Mouse (Mus musculus): ENCODE data around the gene Acap3. TPM values are rescaled to one million over a fixed set of nuclear protein-coding genes. Genes with fewer than 3 reads are reported as not detected.

The Acap3 gene
- polyA plus RNA-seq, 1 experiment from 2014 or later = 29.0 TPM

DNA sequence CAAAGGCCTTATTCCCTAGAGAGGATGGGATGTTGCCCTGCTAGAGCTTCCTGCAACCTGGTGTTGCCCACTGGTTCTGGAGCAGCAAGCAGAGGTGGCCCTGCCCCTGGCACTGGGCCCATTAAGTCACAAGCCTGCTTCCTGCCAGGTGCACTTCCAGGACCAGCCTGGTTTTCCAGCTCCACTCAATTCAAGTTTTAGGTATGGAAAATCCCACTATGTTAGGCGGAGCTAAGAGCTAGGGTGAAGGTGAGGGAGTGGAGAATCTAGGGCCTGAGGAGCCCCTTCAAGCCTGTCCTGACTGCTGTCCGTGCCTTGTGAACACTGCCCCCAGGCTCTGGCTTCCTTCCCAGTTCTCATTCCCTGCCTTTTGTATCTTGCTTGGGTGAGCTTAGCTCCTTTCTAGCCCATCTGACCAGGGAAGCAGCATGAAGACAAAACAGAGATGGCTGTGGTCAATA is 39.6 kb upstream of the Acap3 start:
- WGBS = 89% methylated on average over 2 of the region's 2 CpGs
- ATAC-seq (ENCODE audit: low FRiP score) = no peak
- peaks cover 5% of the 10 kb centered on the region; the same call in 1 of the 2 replicates for H3K36me3 ChIP-seq (ENCODE audit: control insufficient read depth, insufficient read depth, low read length)

DNA sequence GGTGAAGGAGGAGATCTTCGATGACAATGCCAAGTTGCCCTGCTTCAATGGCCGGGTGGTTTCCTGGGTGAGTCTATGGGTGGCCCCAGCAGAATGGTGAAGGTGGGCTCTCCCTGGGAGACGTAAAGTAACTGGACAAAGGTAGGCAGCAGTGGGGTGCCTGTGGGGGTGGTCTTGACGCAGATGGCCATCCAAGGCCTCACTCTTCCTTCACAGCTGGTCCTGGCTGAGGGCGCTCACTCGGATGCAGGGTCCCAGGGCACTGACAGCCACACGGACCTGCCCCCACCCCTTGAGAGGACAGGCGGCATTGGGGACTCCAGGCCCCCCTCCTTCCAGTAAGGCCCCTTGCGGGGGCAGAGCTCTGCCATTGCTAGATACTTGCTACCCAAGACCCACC is 38.2 kb upstream of the Acap3 start:
- Histone ChIP-seq H3K4me2 (replicated peaks; ENCODE audit: low read depth, low read length) (no peak overlapping the region), H3K27me3 (ENCODE audit: control insufficient read depth, insufficient read depth, low read length) (no peaks in the 10 kb centered on the region), H3K9ac (ENCODE audit: low read depth, low read length) (no peak overlapping the region), H3K4me3 (ENCODE audit: low read depth, low read length) (no peak overlapping the region), H3K27ac (ENCODE audit: low read depth, low read length) (no peak overlapping the region), H3K36me3 (ENCODE audit: control insufficient read depth, insufficient read depth, low read length) (peaks cover 9% of the 10 kb centered on the region; the same call in 1 of the 2 replicates), H3K9me3 (ENCODE audit: control insufficient read depth, low read length) (no peaks in the 10 kb centered on the region), H3K4me1 (replicated peaks; ENCODE audit: control insufficient read depth, insufficient read depth, low read length) (peaks cover 6% of the 10 kb centered on the region)
- ATAC-seq (ENCODE audit: low FRiP score) (no peak), DNase-seq (ENCODE audit: low spot score) (no peak)
- 94% methylated on average over 9 of the region's 9 CpGs for WGBS

More for the DNA sequence above, 39.6 kb upstream of the Acap3 start:
- Histone ChIP-seq H3K4me3 (ENCODE audit: low read depth, low read length) (no peak overlapping the region), H3K27me3 (ENCODE audit: control insufficient read depth, insufficient read depth, low read length) (no peaks in the 10 kb centered on the region), H3K9me3 (ENCODE audit: control insufficient read depth, low read length) (no peaks in the 10 kb centered on the region), H3K4me1 (replicated peaks; ENCODE audit: control insufficient read depth, insufficient read depth, low read length) (peaks cover 7% of the 10 kb centered on the region), H3K9ac (ENCODE audit: low read depth, low read length) (no peak overlapping the region), H3K27ac (ENCODE audit: low read depth, low read length) (no peak overlapping the region), H3K4me2 (replicated peaks; ENCODE audit: low read depth, low read length) (no peak overlapping the region)
- no peak for DNase-seq (ENCODE audit: low spot score)

DNA sequence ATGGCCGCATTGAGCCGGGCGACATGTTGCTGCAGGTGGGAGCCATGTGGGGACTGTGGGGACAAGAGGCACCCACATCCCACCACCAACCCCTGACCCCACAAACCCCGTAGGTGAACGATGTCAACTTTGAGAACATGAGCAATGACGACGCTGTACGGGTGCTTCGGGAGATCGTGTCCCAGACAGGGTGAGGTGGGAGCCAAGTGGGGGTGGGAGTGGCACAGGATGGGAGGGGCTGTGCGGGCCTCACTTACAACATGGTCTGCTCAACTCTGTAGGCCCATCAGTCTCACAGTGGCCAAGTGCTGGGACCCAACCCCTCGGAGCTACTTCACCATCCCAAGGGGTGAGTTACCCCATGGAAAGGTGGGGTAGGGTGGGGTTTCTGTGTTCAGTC is 36.6 kb upstream of the Acap3 start:
- H3K4me1 ChIP-seq (replicated peaks; ENCODE audit: control insufficient read depth, insufficient read depth, low read length) = no peaks in the 10 kb centered on the region
- 94% methylated on average over 12 of the region's 12 CpGs for WGBS
- no peak overlapping the region for H3K9ac ChIP-seq (ENCODE audit: low read depth, low read length)
- H3K4me2 ChIP-seq (replicated peaks; ENCODE audit: low read depth, low read length) = no peak overlapping the region
- H3K36me3 ChIP-seq (ENCODE audit: control insufficient read depth, insufficient read depth, low read length) = peaks cover 9% of the 10 kb centered on the region; the same call in 1 of the 2 replicates
- H3K4me3 ChIP-seq (ENCODE audit: low read depth, low read length) = no peak overlapping the region
- H3K9me3 ChIP-seq (ENCODE audit: control insufficient read depth, low read length) = no peaks in the 10 kb centered on the region
- no peaks in the 10 kb centered on the region for H3K27me3 ChIP-seq (ENCODE audit: control insufficient read depth, insufficient read depth, low read length)
- no peak overlapping the region for H3K27ac ChIP-seq (ENCODE audit: low read depth, low read length)
- DNase-seq (ENCODE audit: low spot score) = no peak
- ATAC-seq (ENCODE audit: low FRiP score) = no peak

DNA sequence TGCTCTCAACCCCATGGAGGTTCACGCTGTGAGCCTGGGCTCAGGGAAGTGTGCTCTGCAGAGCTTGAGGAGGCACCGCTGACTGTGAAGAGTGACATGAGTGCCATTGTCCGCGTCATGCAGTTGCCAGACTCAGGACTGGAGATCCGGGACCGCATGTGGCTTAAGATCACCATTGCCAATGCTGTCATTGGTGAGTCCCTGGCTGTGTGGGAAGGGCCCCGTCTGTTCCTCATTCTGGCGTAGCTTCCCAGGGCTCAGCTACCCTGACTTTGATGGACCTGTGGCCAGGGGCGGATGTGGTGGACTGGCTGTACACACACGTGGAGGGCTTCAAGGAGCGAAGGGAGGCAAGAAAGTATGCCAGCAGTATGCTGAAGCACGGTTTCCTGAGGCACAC is 35.6 kb upstream of the Acap3 start:
- Histone ChIP-seq H3K36me3 (ENCODE audit: control insufficient read depth, insufficient read depth, low read length) (peaks cover 9% of the 10 kb centered on the region; the same call in 1 of the 2 replicates), H3K9ac (ENCODE audit: low read depth, low read length) (no peak overlapping the region), H3K9me3 (ENCODE audit: control insufficient read depth, low read length) (no peaks in the 10 kb centered on the region), H3K4me2 (replicated peaks; ENCODE audit: low read depth, low read length) (no peak overlapping the region), H3K27ac (ENCODE audit: low read depth, low read length) (no peak overlapping the region), H3K4me3 (ENCODE audit: low read depth, low read length) (no peak overlapping the region), H3K4me1 (replicated peaks; ENCODE audit: control insufficient read depth, insufficient read depth, low read length) (no peaks in the 10 kb centered on the region), H3K27me3 (ENCODE audit: control insufficient read depth, insufficient read depth, low read length) (no peaks in the 10 kb centered on the region)
- no peak for ATAC-seq (ENCODE audit: low FRiP score)
- DNase-seq (ENCODE audit: low spot score) = no peak
- WGBS = 91% methylated on average over 12 of the region's 12 CpGs

DNA sequence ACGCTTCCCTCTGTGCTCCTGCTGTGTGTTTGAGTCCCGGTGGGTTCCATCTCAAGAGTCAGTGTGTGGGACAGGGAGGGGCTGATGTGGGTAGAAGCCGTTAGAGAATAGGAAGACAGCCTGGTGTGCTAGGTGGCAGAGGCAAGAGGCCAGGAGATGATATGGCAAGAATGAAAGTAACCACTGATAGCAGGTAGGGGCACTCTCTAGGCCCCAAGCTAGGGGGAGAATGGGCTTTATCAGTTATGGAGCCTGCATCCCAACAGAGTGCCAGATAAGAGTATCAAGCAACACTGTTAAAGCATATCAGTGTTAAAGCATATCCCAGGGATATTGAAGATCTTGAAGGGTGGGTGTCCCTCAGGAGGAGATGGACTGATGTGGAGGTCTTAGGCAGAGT is 34.7 kb upstream of the Acap3 start:
- no peak overlapping the region for H3K4me3 ChIP-seq (ENCODE audit: low read depth, low read length)
- H3K9me3 ChIP-seq (ENCODE audit: control insufficient read depth, low read length) = no peaks in the 10 kb centered on the region
- ATAC-seq (ENCODE audit: low FRiP score) (no peak), DNase-seq (ENCODE audit: low spot score) (no peak)
- 86% methylated on average over 3 of the region's 3 CpGs for WGBS
- peaks cover 9% of the 10 kb centered on the region; the same call in 1 of the 2 replicates for H3K36me3 ChIP-seq (ENCODE audit: control insufficient read depth, insufficient read depth, low read length)
- no peak overlapping the region for H3K4me2 ChIP-seq (replicated peaks; ENCODE audit: low read depth, low read length)
- H3K4me1 ChIP-seq (replicated peaks; ENCODE audit: control insufficient read depth, insufficient read depth, low read length) = no peaks in the 10 kb centered on the region
- no peaks in the 10 kb centered on the region for H3K27me3 ChIP-seq (ENCODE audit: control insufficient read depth, insufficient read depth, low read length)
- H3K27ac ChIP-seq (ENCODE audit: low read depth, low read length) = no peak overlapping the region
- no peak overlapping the region for H3K9ac ChIP-seq (ENCODE audit: low read depth, low read length)

DNA sequence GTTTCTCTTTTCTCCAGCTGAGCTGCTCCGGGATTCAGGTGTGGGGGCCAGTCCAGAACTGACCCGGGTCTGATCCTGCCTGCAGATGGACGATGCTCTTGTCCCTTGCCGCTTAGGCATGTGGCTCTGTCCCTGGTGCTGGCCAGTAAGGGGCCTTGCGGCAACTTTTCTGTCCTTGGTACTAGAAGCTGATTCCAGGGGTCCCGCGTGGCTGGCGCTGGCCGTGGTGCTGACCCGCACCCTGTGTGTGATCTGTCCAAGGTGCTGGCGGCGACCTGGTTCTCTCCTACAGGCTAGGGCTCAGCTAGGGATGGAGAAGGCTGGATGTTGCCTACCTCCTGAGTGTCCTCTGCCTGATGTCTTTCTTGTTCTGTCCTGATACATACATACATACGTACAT is 32.3 kb upstream of the Acap3 start:
- H3K36me3 ChIP-seq (ENCODE audit: control insufficient read depth, insufficient read depth, low read length) = peaks cover 9% of the 10 kb centered on the region; the same call in 1 of the 2 replicates

DNA sequence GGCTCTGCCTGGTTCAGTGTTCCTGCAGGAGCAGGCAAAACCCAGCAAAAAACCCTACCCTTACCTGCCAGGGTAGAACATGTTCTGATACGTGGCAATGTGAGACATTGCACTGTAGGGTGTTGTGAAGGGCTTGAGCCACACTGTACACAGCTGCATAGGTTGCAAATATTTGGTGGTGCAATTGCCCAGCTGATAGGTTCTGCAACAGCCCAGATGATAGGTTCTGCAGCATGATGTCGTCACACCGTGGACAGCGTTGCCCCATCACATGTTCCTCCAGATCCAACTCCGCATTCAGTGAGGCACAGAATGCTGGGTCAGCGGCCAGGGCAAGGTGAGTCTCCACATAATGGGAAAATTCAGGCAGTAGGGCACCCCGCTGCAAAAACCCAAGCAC is 29.8 kb upstream of the Acap3 start:
- H3K27me3 ChIP-seq (ENCODE audit: control insufficient read depth, insufficient read depth, low read length) = no peaks in the 10 kb centered on the region
- ATAC-seq (ENCODE audit: low FRiP score) (no peak), DNase-seq (ENCODE audit: low spot score) (no peak)
- H3K4me3 ChIP-seq (ENCODE audit: low read depth, low read length) = no peak overlapping the region
- H3K4me2 ChIP-seq (replicated peaks; ENCODE audit: low read depth, low read length) = no peak overlapping the region
- no peak overlapping the region for H3K9ac ChIP-seq (ENCODE audit: low read depth, low read length)
- no peak overlapping the region for H3K27ac ChIP-seq (ENCODE audit: low read depth, low read length)
- H3K9me3 ChIP-seq (ENCODE audit: control insufficient read depth, low read length) = no peaks in the 10 kb centered on the region
- H3K36me3 ChIP-seq (ENCODE audit: control insufficient read depth, insufficient read depth, low read length) = 0 out of 2 replicates have a peak, but pooled peaks cover 4% of the 10 kb centered on the region
- no peaks in the 10 kb centered on the region for H3K4me1 ChIP-seq (replicated peaks; ENCODE audit: control insufficient read depth, insufficient read depth, low read length)
- 92% methylated on average over 7 of the region's 7 CpGs for WGBS

More for the DNA sequence above, 32.3 kb upstream of the Acap3 start:
- WGBS = 34% methylated on average over 13 of the region's 13 CpGs
- Histone ChIP-seq H3K9me3 (ENCODE audit: control insufficient read depth, low read length) (no peaks in the 10 kb centered on the region), H3K4me1 (replicated peaks; ENCODE audit: control insufficient read depth, insufficient read depth, low read length) (no peaks in the 10 kb centered on the region), H3K27ac (ENCODE audit: low read depth, low read length) (no peak overlapping the region), H3K4me3 (ENCODE audit: low read depth, low read length) (no peak overlapping the region), H3K4me2 (replicated peaks; ENCODE audit: low read depth, low read length) (no peak overlapping the region), H3K27me3 (ENCODE audit: control insufficient read depth, insufficient read depth, low read length) (no peaks in the 10 kb centered on the region), H3K9ac (ENCODE audit: low read depth, low read length) (no peak overlapping the region)
- ATAC-seq (ENCODE audit: low FRiP score) (0 out of 2 replicates have a peak, but pooled peaks have one; percentile 4), DNase-seq (ENCODE audit: low spot score) (peak; percentile 70)

DNA sequence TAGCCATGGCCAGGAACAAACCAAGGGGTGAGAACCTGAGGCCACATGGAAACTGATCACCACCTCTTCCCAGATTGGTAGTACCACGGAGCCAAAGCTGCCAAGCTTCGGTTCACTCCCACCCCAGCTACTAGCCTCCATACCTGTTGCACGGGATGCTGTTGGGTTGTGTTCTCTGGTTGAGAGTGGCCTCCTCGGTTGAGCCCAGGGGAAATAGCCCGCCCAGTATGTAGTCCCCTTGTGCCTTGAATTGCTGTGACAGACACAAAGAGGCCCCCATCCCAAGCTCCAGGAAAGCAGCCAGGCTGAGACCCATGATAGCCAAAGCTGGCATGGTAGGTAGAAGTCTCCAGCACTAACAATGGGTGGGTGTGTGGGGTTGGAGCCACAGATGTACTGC is 28.6 kb upstream of the Acap3 start, which contains the start of gene Tas1r3:
Gene Tas1r3, minus strand, starts transcription at position 362 of the 400 bp plus-strand sequence.
- no peaks in the 10 kb centered on the region for H3K27me3 ChIP-seq (ENCODE audit: control insufficient read depth, insufficient read depth, low read length)
- no peak for ATAC-seq (ENCODE audit: low FRiP score)
- no peak for DNase-seq (ENCODE audit: low spot score)
- H3K27ac ChIP-seq (ENCODE audit: low read depth, low read length) = no peak within 1 kb of the TSS
- no peak within 1 kb of the TSS for H3K9ac ChIP-seq (ENCODE audit: low read depth, low read length)
- no peak within 1 kb of the TSS for H3K4me2 ChIP-seq (replicated peaks; ENCODE audit: low read depth, low read length)
- no peak within 1 kb of the TSS for H3K4me3 ChIP-seq (ENCODE audit: low read depth, low read length)
- 0 out of 2 replicates have a peak, but pooled peaks cover under 1% of the 10 kb centered on the region for H3K36me3 ChIP-seq (ENCODE audit: control insufficient read depth, insufficient read depth, low read length)
- no peaks in the 10 kb centered on the region for H3K9me3 ChIP-seq (ENCODE audit: control insufficient read depth, low read length)
- H3K4me1 ChIP-seq (replicated peaks; ENCODE audit: control insufficient read depth, insufficient read depth, low read length) = no peaks in the 10 kb centered on the region
- WGBS = 81% methylated on average over 5 of the region's 5 CpGs

DNA sequence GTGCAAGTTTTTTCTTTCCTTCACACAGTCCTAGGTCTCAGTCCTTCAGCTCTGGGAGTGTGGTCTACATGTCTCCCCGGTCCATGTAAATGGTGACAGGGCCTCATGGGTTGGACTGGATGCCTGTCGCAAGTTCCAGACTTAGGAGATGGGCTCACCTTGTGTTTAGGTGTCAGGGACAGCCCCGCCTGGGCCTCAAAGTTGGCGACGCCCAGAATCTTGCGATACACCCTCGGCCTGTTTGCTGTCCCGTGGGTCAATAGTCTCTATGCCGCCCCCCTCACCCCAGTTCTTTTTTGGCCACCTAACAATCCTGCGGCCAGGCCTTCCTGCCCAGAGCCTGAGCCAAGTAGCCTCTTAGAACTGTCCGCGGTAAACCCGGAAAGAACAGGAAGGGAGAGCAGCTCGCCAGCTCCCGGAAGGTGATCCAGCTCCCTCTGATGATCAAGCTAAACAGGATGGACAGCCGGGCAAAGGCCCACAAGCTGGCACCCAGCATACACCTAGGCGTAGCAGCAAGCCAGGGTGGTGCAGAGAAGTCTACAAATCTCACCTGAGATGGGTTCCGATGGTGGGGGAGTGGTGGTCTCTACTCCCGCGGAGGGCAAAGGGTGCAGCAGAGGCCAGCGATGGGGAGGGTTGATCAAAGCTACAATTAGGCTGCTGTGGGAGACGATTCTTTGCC is 22.9 kb upstream of the Acap3 start:
- no peak overlapping the region for H3K27ac ChIP-seq (ENCODE audit: low read depth, low read length)
- H3K4me1 ChIP-seq (replicated peaks; ENCODE audit: control insufficient read depth, insufficient read depth, low read length) = 0 out of 2 replicates have a peak, but pooled peaks cover 3% of the 10 kb centered on the region
- DNase-seq (ENCODE audit: low spot score) = no peak
- H3K27me3 ChIP-seq (ENCODE audit: control insufficient read depth, insufficient read depth, low read length) = no peaks in the 10 kb centered on the region
- peak overlapping the region; percentile 85 for H3K4me3 ChIP-seq (ENCODE audit: low read depth, low read length)
- peak overlapping the region; percentile 81 for H3K9ac ChIP-seq (ENCODE audit: low read depth, low read length)
- WGBS = 13% methylated on average over 22 of the region's 22 CpGs
- peaks cover 5% of the 10 kb centered on the region; the same call in 1 of the 2 replicates for H3K36me3 ChIP-seq (ENCODE audit: control insufficient read depth, insufficient read depth, low read length)
- no peaks in the 10 kb centered on the region for H3K9me3 ChIP-seq (ENCODE audit: control insufficient read depth, low read length)
- peak overlapping the region; percentile 91 for H3K4me2 ChIP-seq (replicated peaks; ENCODE audit: low read depth, low read length)
- no peak for ATAC-seq (ENCODE audit: low FRiP score)

Measured in hindbrain, embryonic 11.5 days (tissue).